Mouse (Mus musculus): ENCODE results near the gene Reps2. TPM values are rescaled to one million over a fixed set of nuclear protein-coding genes. Genes with fewer than 3 reads are reported as not detected.

The Reps2 gene
- polyA plus RNA-seq, 1 experiment from 2014 or later, result 2.0 TPM

GRCm38 (mm10) chrX:162413124-162413523 lies 230.3 kb downstream of the Reps2 start:
- H3K9me3 ChIP-seq, result no peaks in the 10 kb centered on the region
- ATAC-seq (ENCODE audit: low FRiP score, low read depth), result no peak
- peaks cover 27% of the 10 kb centered on the region for H3K27me3 ChIP-seq
- no peaks in the 10 kb centered on the region for H3K4me1 ChIP-seq
- no peaks in the 10 kb centered on the region for H3K36me3 ChIP-seq
- H3K4me3 ChIP-seq, result no peak overlapping the region
- WGBS, result 91% methylated on average over 2 of the region's 2 CpGs
- H3K9ac ChIP-seq (replicated peaks), result no peak overlapping the region
- H3K4me2 ChIP-seq (replicated peaks), result no peak overlapping the region
- no peak overlapping the region for H3K27ac ChIP-seq (replicated peaks)

- no peaks in the 10 kb centered on the region for H3K36me3 ChIP-seq
- no peak overlapping the region for H3K9ac ChIP-seq (replicated peaks)
- 88% methylated on average over 4 of the region's 4 CpGs for WGBS
- no peak overlapping the region for H3K27ac ChIP-seq (replicated peaks)
- H3K4me3 ChIP-seq, result no peak overlapping the region
- ATAC-seq (ENCODE audit: low FRiP score, low read depth), result no peak
- no peaks in the 10 kb centered on the region; the same call in 1 of the 2 replicates for H3K4me1 ChIP-seq
- H3K9me3 ChIP-seq, result no peaks in the 10 kb centered on the region
- no peak overlapping the region for H3K4me2 ChIP-seq (replicated peaks)
- peaks cover 12% of the 10 kb centered on the region for H3K27me3 ChIP-seq
Observed at GRCm38 (mm10) chrX:162407291-162407690, 236.2 kb downstream of the Reps2 start.

GRCm38 (mm10) chrX:162402487-162402886 lies 241.0 kb downstream of the Reps2 start:
- no peak for ATAC-seq (ENCODE audit: low FRiP score, low read depth)
- WGBS, result 79% methylated on average over 3 of the region's 3 CpGs

GRCm38 (mm10) chrX:162380730-162381129 lies 262.7 kb downstream of the Reps2 start:
- H3K27me3 ChIP-seq, result 0 out of 2 replicates have a peak, but pooled peaks cover 15% of the 10 kb centered on the region
- no peak for ATAC-seq (ENCODE audit: low FRiP score, low read depth)
- no peaks in the 10 kb centered on the region for H3K9me3 ChIP-seq
- WGBS, result 89% methylated on average over 1 of the region's 1 CpGs
- no peak overlapping the region for H3K4me2 ChIP-seq (replicated peaks)
- H3K4me3 ChIP-seq, result no peak overlapping the region
- no peaks in the 10 kb centered on the region for H3K4me1 ChIP-seq
- H3K27ac ChIP-seq (replicated peaks), result no peak overlapping the region
- H3K36me3 ChIP-seq, result no peaks in the 10 kb centered on the region
- H3K9ac ChIP-seq (replicated peaks), result no peak overlapping the region

More at GRCm38 (mm10) chrX:162402487-162402886, 241.0 kb downstream of the Reps2 start:
- H3K27ac ChIP-seq (replicated peaks), result no peak overlapping the region
- peaks cover 28% of the 10 kb centered on the region for H3K27me3 ChIP-seq
- no peaks in the 10 kb centered on the region for H3K9me3 ChIP-seq
- H3K4me1 ChIP-seq, result no peaks in the 10 kb centered on the region; the same call in 1 of the 2 replicates
- no peak overlapping the region for H3K4me2 ChIP-seq (replicated peaks)
- no peak overlapping the region for H3K9ac ChIP-seq (replicated peaks)
- H3K36me3 ChIP-seq, result no peaks in the 10 kb centered on the region
- no peak overlapping the region for H3K4me3 ChIP-seq

GRCm38 (mm10) chrX:162363206-162363605 lies 280.2 kb downstream of the Reps2 start:
- no peaks in the 10 kb centered on the region for H3K4me1 ChIP-seq
- no peak overlapping the region for H3K27ac ChIP-seq (replicated peaks)
- H3K9ac ChIP-seq (replicated peaks), result no peak overlapping the region
- H3K4me2 ChIP-seq (replicated peaks), result no peak overlapping the region
- no peaks in the 10 kb centered on the region for H3K36me3 ChIP-seq
- no peaks in the 10 kb centered on the region for H3K9me3 ChIP-seq
- no peak for ATAC-seq (ENCODE audit: low FRiP score, low read depth)
- peaks cover 51% of the 10 kb centered on the region for H3K27me3 ChIP-seq
- 74% methylated on average over 2 of the region's 2 CpGs for WGBS
- no peak overlapping the region for H3K4me3 ChIP-seq

Other genes with a start within 250 kb of the Reps2 start
- gene Rbbp7, start 116.8 kb upstream of the Reps2 start, polyA plus RNA-seq (2016; fragmentation: Nextera tagmentation; extraction: Ambion mirVana), result 272 and 288 TPM in 2 replicates
- gene Txlng, start 185.8 kb upstream of the Reps2 start, polyA plus RNA-seq (2016; fragmentation: Nextera tagmentation; extraction: Ambion mirVana), result 18.6 and 18.7 TPM in 2 replicates
- gene Syap1, start 244.8 kb upstream of the Reps2 start, polyA plus RNA-seq (2016; fragmentation: Nextera tagmentation; extraction: Ambion mirVana), result 36.0 and 37.8 TPM in 2 replicates